Mouse (Mus musculus) gastrocnemius, adult 8-10 months (tissue): ENCODE measurements around the gene Myo1a. TPM values are rescaled to one million over a fixed set of nuclear protein-coding genes. Genes with fewer than 3 reads are reported as not detected.

Experiments used
- DNase-seq, 2 experiments: peaks; one replicate each; pipeline ENCODE4 v3.0.0; 2022; ENCODE audit warnings: low spot score in 2 of 2
- total RNA-seq, 4 experiments: library from RNA; stranded (reverse); gene quantifications; 2 replicates each; pipeline ENCODE4 v1.2.4; 2022

Gene Myo1a
- total RNA-seq, 4 experiments from 2014 or later: not detected

DNA sequence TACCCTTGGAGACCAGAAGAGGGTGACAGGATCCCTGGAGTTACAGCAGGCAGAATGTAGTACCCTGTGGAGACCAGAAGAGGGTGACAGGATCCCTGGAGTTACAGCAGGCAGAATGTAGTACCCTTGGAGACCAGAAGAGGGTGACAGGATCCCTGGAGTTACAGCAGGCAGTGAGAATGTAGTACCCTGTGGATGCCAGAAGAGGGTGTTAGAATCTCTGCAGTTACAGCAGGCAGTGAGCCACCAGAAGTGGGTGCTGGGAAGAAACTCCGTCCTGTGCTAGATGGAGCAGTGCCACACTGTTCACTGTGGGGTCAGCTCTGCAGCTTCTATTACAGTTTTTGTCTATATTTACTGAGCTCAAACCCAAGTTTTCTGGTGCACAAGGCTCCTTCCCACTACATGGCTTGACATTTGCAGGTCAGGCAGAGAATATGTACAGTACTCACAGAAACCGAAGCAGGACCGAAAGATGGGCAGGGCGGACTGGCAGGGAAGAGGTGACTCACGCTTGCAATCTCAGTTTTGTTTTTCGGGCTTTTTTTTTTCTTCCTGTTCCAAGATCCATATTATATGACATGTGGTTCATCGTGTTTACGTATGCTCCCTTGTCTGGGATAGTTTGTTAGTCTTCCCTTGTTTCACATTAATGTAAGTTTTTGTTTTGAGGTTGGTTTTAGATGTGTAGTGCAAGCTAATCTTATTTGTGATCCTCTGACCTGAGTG lies 30.0 kb upstream of the Myo1a start:
- peak; percentile 85 to 89 for DNase-seq

DNA sequence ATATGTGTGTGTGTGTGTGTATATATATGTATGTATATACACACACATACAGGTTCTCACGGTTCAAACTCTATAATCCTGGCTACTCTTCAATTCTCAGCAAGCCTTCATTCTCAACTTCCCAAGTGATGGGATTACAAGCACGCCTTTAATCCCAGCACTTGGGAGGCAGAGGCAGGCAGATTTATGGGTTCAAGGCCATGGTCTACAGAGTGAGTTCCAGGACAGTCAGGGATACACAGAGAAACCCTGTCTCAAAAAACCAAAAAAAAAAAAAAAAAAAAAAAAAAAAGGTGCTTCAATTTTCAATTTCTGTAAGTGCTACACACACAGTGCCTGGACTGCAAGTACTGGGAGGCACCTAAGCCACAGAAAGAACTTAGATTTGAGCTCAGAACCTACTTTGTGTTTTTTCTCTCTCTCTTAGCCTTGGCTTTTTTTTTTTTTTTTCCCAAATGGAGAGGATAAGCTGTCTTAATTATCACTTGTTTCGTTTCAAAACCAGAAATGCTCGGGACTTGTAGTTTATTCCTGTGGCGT lies 29.0 kb upstream of the Myo1a start:
- DNase-seq: no peak

DNA sequence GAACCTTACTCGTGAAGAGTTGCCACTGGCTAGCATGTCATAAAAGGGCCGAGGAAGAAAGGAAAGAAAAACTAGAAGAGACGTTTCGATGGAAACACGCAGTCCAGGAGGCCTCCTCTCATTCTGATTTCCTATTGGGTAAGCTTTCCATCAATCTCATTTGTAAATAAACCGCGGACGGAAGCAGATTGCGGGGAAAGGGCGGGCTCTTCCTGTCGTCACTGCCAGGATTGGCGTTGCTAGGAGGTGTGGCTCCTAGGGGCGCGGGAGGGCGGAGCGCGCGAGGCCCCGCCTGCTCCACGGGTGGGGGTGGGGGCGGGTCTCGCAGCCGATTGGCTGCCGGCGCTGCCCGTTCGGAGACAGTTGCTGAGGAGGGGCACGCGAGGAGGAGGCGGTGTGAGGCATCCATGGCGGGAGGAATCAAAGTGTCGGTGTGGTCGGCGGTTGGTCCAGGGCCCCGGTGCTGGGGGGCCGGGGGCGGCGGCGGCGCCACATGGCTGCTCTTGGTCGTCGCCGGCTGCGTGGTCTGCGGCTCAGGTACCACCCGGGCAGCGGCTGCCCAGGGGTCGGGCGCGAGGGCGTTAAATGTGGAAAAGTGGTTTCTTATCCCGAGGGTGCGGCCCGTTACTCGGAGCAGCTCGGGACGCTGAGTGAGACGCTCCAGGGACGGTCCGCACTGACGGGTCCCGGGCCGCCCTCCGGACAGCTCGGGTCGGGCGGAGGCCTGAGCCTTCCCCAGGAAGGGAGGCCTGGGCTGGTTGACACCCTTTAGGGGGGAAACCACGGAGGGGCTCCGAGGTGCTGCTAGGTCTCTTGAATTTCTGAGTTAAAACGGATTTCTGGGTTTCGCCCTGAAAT lies 28.1 kb upstream of the Myo1a start:
- peak; percentile 84 to 90 for DNase-seq

DNA sequence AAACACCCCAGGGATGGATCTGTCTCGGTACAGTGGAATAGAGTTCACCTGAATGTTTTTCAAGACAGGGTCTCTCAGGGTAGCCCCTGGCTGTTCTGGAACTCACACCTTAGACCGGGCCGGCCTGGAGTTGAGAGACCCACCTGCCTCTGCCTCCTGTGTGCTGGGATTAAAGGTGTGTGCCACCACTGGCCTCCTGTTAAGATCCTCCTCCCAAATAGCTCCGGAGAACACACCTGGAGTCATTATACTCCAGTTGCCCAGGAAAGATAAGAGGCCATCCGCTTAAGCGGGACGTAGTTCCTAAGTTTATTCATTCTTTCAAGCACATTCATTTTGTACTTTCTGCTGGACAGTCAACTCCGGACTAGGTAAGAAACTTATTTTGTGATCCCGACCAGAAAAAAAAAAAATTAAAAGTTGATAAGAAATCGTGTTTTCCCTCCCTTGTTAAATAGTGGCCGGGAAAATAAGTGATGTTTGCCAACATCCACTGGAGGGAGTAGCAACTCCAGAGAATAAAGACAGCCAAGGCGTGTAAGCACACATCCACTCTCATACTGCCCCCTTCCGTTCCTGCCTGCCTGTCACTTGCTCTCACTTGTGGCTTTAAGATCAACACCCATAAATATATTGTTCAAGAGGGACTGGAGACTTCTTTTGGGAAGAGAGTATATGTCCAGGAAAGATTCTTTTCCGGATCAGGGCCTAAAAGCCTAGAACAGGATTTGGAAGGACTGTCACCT lies 27.2 kb upstream of the Myo1a start:
- DNase-seq: no peak

DNA sequence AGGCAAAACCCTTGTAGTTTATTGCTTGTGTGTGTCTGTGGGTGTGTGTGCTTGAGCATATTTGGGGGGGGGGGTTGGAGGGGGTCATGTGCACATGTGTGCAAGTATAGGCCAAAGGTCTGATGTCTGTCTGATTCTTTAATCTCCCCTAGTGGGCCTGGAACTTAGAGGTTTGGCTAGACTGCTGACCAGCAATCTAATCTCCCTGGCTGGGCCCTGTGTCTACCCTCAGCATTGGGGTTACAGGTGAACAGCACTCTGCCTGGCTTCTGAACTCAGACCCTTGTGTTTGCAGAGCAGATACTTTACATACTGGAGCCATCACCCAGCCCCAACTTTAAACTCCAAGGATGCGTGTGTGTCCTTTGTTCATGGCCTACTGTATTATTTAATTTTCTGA lies 25.8 kb upstream of the Myo1a start:
- DNase-seq: no peak

DNA sequence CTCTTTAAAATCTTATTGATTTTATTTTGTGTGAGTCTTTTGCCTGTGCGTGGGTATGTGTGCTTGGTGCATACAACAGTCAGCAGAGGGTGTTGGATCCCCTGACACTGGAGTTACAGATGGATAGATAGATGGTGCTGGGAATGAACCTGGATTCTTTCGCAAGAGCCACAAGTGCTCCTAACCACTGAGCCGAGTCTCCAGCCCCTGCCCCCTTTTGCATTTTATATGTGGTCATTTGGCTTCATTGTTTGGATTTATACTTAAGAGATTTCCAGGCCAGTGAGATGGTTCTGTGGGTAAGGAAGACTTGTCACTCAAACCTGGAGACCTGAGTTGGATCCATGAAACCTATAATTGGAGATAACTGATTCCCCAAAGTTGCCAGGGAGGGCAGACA lies 25.1 kb upstream of the Myo1a start:
- no peak for DNase-seq

DNA sequence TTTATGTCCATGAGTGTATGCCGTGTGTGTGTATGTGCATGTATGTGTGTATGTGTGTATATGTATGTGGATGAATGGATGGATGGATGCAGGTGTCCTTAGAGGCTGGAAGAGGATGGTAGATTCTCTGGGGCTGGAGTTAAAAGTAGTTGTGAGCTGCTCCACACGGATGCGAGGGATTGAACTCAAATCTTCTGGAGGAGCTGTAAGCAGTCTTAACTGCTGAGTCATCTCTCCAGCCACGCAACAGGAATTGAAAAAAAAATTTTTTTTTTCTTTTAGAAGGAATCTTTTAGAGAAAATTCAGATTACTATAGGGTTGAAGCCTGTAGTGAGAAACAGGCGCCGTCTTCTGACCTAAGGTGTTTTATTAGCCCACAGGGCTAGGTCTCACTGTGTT lies 22.1 kb upstream of the Myo1a start:
- DNase-seq: no peak

DNA sequence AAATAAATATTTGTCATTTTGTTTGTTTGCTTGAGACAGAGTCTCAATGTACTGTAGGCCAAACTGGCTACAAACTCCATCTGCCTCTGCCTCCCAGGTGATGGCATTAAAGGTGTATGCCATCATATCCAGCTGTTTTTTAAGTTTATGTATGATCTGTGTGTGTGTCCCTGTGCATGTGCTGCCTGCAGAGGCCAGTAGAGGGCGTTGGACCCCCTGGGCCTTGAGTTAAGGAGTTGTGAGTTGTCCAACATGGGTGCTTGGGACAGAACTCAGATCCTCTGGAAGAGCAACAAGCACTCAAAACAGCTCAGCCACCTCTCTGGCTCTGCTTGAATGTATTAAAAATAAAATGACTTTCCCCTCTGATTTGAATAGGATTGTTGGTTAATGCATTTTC lies 13.9 kb upstream of the Myo1a start:
- DNase-seq: no peak

DNA sequence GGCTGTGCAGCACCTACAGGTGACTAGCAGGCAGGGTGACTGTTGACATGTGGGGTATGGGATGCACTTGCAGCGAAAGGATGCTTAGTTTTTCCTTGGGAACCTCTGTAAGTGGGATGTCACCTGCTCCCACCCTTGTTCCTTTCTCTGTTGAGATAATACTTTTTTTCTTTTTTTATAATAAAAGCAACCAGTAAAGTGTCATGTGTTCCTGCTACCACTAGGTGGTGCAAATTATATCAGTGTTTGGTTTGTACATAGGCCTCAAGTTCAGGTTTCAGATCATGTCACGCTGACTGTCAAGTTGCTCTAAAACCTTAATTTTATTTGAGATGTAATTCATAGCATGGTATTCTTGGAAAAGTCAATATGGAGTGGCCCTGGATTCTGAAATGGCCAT lies 10.3 kb upstream of the Myo1a start:
- no peak for DNase-seq

DNA sequence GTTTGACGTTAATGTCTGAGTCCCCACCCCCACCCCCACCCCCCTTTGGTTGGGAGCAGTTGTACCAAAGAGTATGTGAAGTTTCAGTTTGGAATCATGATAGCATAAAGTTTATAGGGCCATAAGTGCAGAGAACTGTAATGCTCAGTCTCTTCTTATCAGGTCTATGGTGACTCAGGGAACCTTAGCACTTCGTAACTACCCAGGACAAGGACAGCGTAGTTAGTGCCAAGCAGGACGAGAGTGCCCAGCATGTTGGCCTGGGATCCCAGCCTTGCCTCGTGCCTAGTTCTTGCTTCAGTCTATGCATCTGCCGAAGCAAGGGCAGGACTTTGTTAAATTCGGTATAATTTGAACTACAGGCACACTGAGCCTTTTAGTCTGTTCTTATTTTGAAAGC lies 9.2 kb upstream of the Myo1a start:
- no peak for DNase-seq

DNA sequence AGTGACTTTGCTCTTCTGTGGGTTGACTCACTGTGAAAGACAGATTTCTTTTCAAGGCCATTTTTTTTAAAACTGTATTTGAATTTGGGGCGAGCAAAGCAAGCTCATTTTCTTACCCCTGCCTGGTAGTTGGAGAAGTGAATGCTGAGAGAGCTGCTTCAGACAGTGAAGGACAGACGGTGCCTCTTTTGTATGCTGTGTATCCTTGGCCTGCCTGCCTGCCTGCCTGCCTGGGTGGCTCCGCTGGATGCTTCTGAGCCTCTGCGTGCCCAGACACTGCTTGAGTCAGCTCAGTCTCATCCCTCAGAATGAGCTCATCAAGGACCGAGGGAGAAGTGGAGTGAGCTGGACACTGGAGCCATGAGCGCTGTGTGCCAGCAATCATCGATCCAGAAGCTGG lies 6.0 kb upstream of the Myo1a start:
- no peak for DNase-seq

DNA sequence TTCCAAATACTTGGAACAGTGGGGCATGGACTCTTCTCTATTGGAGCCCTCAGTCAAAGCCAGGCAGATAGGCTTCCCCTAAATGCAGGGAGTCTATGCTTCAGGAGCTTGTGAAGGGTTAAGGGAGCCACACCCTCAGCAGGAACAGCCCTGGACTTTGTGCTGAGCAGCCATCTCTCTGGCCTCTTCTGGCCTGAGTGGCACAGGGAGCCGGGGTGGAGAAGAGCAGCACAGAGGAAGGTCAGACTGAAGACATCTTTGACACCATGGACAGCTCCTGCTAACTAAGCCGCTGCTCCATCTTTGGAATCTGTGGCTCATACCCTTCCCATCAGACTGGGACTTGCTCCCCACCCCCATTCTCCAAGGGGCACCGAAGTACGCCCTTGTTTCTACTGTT lies 1.7 kb upstream of the Myo1a start:
- no peak for DNase-seq

DNA sequence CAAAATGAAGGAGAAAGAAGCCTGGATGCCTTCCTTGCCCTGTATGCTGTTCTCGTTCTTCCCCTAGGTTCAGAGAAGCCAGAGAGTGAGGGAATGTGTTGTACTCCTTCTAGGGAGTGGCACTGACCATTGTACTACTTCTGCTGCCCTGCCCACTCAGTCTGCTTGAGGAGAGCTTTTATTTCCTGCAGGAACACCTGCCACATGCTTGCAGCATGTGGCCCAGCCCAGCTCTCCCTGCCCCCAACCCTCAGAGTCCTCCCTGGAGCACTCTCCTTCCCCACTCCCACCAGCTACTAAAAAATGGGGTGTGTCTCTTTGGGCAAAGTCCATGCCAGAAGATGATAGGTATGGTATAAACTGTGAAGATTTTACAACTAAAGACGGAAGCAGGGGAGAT lies 677 bp upstream of the Myo1a start:
- DNase-seq: no peak

DNA sequence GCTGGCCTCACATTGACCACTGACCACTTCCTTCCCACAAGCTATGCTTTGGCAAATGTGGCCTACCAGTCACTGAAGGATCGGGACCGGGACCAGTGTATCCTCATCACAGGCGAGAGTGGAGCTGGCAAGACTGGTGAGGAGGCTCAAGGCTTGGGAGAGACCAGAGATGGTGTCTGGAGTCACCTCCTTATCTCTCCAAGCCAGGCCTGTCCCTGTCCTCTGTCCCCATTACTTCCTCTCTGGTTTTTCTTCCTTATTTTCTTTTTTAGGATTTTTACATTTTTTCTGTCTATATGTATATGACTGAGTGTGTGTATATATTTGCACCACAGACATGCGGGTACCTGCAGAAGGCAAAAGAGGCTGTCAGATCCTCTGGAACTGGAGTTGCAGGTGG lies 813 bp downstream of the Myo1a start:
- no peak for DNase-seq

DNA sequence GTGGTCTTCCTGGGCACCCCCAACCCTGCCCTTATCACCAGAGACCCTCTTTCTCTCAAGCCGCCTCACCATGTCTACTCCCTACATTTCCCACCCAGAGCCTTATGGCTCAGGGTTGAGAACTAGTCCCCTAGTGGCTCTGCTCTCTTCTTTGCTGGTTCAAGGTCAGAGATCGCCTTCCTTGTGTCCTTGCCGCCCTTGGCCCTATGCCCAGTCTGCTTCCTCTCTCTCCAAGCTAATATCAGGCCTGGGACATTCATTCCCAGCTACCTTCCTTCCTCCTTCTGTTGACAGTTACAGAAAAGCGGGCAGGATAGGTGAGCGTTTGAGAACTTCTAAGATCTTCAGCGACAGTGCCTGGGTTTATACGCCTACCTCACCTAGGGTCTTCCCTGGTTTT lies 2.8 kb downstream of the Myo1a start:
- DNase-seq: no peak

DNA sequence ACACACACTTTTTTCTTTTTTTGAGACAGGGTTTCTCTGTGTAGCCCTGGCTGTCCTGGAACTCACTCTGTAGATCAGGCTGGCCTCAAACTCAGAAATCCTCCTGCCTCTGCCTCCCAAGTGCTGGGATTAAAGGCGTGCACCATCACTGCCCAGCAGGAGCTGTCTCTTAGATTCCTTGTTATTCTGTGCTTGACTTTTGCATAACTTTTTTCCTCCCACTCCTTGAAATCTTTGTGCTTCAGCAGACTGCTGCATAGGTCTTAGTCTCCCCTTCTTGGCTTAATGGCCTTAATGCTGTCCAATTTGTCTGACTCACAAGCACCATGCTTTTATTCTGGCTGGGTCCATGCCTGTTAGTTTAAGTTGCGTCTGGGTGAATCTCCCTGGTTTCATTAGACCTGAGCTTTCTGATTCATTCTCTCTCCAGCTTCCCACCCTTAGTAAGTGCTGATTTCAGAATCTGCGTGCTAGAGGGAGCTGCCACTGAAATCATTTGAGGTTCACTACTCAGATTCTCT lies 3.9 kb downstream of the Myo1a start:
- no peak for DNase-seq

DNA sequence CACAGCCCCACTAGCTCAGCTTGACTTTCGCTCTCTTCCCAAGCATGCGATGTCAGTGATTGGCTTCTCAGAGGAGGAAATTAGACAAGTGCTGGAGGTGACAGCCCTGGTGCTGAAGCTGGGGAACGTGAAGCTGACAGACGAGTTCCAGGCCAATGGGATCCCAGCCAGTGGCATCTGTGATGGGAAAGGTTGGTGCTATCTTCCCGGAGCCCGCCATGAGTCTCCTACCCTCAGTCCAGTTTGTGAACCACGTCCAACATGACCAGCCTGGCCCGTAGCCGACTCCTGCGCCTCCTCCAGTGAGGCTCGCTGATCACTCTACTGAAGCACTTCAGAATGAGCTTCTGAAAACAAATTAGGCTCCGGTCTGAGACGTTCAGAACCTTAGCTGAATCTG lies 5.4 kb downstream of the Myo1a start:
- DNase-seq: no peak

DNA sequence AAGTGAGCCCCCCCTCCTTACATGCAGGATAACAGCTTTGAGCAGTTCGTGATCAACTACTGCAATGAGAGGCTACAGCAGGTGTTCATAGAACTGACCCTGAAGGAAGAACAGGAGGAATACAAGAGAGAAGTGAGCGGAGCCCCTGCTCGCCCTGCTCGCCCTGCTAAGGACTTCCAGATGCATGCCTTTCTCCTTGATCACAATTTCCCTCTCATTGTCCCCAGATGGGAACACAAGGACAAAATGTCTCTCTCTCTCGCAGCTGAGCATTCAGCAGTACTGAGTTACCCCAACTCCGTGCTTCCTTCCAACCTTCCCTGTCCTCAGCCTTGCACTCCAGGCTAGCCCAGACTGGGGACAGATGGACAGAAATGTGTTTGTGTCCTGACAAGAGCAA lies 7.8 kb downstream of the Myo1a start:
- DNase-seq: no peak

DNA sequence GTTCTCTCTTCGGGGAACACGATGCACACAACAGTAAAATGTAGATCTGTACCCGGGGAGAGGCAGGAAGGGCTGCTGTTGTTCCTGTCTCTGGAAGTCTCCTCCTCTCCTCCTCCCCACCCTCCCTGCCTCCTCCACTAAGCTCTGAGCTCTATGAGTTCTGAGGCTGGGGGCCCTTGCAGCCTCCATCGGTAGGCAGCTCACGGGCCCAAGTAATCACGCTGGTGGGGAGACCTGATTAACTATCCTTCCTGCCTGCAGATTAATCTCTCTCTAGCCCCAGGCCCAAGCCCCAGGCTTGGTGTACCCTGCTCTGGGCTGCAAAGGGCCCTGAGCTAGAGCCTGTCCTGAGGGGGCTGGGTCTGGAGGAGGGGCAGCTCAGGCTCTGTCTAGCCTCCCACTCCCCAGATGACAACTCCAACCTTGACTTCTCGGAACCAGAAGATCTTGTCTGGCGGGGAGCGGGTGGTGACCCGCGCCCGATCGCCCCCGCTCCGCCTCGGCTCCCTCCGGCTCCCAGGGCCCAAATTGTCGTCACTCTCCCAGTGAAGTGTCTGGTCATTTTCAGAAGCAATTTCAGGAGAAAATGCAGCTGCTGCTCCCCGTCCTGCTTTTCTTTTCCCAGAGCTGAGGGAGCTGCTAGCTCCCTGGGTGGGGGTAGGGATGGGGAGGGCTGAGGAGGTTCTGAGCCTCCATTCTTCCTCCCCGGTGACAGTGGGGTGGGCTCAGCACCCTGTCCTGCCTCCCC lies 16.9 kb downstream of the Myo1a start:
- no peak for DNase-seq

DNA sequence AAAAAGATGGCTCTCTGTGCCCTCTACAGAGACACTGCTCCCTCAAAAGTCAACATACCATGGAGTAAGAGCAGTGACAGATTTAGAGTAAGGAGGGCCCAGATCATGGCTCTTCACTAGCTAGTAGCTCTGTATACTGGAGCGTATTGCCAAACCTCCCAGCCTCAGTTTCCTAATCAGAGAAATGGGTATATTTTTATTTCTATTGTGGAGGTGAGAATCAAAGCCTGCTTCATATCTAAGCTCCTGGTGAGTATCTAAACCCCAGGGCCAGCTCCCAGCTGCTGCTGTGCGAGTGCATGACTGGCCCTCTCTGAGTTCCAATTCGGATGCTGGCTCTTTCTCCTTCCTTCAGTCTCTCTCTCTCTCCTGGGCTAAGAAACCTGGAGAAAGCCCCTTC lies 19.2 kb downstream of the Myo1a start, which contains the start of gene Tac2:
Gene Tac2, plus strand, starts transcription at position 301 of the 400 bp plus-strand sequence.
- no peak for DNase-seq

DNA sequence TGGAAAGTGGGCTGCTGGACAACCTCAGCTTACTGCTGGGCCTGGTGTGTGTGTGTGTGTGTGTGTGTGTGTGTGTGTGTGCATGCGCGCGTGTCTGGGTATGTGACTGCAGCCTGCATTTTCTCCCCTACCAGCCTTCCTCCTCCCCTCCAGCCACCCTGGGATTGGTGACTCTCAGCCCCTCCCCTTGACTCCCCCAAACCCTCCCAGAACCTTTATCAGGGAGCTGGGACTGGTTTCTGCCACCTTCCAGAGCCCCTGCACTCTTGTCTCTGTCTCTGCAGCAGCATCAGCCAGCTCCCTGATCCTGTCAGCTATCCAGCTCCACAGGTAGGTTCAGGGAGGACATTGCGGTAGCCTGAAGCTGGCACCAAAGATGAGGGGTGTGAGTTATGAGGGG lies 20.2 kb downstream of the Myo1a start:
- DNase-seq: no peak
